Mouse (Mus musculus) regulatory T cell (primary cell): Measurements from ENCODE around the gene Gpr39.

Source experiments
- in situ Hi-C: fragments of 300-600 bp; cut with MboI, MseI; formaldehyde crosslinking; loops from one replicate; pipeline ENCODE4 v1.15.1; 2025; ENCODE audit warnings: high pct_unique_total_duplicates

Gpr39 gene

GRCm38 (mm10) chr1:125694338-125694737, 17.5 kb downstream of the Gpr39 start:
- in situ Hi-C loops = no loop called here

- in situ Hi-C loops = no loop called here
These were observed 24.4 kb downstream of the Gpr39 start for GRCm38 (mm10) chr1:125701101-125701590.

DNA sequence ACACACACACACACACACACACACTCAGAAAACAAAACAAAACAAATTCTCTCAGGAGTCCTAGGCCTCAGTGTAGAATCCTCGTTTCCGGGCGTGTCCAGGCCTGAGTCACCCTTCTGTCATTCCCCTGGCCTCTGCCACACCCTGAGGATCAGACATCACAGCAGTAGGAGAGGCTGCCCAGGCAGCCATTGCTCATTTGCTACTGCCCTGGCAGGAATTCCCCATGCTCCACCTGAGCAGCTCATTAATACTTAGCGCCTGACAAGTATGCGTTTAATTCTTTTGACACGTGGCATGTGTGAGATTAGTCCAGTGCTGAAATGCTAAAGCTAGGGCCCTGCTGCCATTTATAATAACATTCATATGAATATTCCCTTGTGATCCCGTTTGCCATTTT, 25.0 kb downstream of the Gpr39 start:
- in situ Hi-C loops = no loop called here

- in situ Hi-C loops = no loop called here
These were observed 25.5 kb downstream of the Gpr39 start for GRCm38 (mm10) chr1:125702326-125702725.

DNA sequence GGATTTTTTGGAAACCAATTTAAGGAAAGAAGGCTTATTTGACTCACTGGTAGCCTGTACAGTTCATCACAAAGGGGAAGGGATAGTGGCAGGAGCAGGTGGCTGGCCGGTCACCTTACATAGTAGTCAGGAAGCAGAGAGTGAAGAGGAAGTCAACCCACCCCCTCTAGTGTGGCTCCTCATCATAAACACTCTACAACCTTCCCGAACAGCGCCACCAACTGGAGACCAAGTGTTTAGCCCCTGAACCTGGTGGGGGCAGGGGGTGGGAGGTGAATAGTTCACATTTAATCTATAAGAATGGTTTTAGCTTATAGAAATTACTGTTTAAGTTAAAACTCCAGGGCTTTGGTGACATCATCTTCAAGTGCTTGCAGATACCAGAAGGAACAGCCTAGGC, 28.6 kb downstream of the Gpr39 start:
- in situ Hi-C loops = no loop called here

DNA sequence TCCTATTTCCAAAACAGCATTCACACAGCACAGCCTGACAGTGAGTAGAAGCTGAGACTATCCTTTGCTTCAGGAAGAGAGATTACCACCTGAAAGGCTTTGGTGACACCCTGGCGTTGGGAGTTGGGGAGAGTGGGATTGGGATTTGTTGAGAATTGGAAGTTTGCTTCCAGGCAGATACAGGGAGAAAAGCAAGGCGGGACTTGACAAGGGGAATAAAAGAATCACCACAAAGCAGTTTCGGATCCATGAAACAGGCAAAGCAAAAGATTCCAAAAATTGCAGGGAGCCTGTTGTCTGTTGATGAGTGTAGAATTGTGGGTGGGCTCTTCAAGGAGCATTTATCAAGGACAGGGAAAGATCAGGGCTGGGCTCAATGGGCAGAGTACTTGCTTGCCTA, 38.5 kb downstream of the Gpr39 start:
- in situ Hi-C loops = no loop called here

- in situ Hi-C loops = no loop called here
These were observed 39.4 kb downstream of the Gpr39 start for GRCm38 (mm10) chr1:125716241-125716640.

DNA sequence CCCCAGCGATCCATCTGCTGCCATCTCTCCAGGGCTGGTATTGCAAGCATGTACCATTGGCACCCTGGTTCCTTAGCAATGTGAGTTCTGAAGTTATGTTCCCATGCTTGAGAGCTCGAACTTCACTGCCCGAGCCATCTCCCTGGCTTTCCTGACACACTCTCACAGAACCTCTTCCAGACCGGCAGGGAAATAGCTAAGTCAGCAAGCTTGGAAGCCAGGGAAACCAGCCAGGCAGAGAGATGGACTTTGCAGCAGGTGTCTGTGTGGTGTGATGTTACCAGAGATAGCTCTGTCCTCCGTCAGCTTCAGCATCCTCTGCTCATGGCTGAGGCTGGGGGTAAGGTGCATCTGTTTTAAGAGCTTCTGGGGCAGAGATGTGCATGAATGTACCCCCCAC, 41.1 kb downstream of the Gpr39 start:
- in situ Hi-C loops = no loop called here

DNA sequence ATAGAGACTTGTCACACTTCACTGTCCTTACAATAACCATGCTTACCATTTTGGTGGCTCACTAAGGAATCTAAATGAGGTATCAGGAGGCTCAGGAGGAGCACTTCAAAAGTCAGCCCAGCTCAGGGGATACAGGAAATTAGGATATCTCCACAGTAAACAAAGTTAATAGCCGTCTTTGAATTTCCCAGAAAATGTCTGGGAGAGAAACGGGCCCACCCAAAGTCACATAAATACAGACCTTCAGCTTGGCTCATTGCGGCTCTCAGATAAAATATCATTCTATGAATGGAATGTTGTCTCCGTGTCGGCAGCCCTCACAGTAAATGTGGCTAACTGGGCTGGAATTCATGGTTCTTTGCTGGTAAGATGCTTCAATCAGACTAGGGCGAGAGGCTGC, 42.3 kb downstream of the Gpr39 start:
- in situ Hi-C loops = no loop called here

DNA sequence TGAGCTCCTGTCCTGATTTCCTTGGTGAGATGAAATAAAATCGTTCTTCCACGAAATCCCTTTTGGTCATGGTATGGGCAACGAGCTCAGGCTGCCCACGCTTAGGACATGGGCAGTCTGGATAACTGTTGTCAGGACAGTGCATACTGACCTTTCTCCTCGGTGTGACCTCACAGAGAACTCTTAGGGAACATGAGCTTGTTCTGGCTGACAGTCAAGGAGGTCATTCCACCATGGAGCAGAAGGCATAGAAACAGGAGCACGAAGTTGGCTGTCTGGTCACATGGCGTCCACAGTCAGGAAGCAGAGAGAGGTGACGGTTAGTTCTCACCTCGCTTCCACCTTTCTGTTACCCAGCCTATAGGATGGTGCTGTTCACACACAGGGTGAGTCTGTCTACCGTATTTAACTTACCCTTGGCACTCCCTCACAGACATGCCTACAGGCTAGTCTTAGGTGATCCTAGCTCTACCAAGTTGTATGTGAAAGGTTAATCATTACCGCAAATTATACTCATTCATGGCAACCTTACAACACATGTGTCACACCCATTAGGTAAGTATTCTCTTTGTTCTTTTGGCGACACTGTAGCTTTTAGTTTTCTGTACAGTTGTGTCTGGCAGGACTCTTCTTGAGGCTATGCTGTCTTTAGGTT, 44.4 kb downstream of the Gpr39 start:
- in situ Hi-C loops = no loop called here

GRCm38 (mm10) chr1:125724304-125724703, 47.5 kb downstream of the Gpr39 start:
- in situ Hi-C loops = no loop called here

DNA sequence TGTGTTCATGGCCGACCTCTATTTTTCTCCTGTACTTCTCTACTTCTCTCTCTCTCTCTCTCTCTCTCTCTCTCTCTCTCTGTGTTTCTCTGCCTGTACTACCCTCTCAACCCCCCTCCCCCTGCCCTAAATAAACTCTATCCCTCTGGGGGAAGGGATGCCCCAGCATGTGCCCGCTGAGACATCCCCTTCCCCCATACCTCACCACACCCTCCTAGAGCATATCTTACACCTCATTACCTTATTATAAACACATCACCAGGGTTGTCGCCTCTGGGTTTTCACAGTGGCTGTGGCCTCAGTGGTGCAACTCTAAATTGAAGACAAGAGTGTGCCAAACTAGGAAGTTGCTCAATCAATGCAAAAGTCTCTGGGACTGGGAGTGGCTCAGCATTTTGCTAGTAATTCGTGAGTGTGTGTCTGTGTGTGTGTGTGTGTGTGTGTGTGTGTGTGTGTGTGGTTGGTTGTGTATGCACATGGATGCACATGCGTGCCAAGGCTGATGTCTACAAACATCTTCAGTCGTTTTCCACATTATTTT, 52.3 kb downstream of the Gpr39 start:
- in situ Hi-C loops = no loop called here

DNA sequence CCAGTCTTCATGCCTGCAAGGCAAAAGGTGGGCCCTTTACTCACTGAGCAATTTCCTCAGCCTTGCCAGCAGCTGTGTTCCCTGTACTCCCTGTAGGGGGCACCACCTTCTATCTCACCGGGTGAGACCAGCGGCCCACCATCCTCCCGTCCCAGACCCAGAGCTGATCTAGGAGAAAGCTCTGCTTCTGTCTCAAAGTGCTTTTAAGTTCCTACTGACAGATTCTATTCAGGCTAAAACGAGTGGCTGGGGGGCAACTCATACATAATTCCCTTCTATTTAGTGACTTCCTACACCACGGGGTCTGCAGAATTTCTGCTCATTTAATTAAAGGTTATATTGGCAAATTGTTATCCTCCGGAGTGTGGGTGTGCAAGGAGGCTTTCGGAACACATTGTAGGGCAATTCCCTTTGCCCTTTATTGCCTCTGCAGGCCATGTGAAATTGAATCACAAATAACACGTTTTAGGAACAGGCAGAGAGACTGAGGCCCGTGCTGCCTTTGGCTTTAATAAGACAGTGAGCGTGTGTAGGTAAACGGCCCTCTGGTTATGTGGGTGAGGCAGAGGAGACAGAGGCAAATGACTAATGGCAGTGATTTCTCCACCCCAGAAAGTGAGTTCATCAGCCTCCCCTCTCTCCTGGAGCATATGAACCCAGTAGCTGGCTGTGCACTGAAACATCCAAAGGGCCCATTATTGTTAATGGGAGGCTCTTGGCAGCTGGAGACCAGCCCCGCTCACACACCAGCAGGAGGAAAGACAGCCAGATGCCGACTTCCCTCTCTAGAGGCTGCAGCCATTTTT, 53.1 kb downstream of the Gpr39 start:
- in situ Hi-C loops = no loop called here

DNA sequence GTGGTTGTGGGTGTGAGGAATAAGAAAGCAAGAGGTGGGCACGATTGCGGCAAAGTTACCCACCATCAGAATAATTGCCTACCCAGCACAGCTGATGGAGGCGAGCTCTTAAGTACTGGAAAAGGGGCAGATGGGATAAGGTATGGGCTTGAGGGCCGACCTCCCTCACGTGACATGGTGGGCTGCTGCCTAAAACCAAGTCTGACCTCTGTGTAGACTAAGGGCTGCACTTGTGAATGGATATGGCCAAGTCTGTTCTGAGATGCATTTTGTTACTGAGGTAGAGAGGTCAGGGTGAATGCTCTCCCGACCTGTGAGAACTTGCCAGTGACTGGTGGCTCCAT, 53.7 kb downstream of the Gpr39 start:
- in situ Hi-C loops = no loop called here

DNA sequence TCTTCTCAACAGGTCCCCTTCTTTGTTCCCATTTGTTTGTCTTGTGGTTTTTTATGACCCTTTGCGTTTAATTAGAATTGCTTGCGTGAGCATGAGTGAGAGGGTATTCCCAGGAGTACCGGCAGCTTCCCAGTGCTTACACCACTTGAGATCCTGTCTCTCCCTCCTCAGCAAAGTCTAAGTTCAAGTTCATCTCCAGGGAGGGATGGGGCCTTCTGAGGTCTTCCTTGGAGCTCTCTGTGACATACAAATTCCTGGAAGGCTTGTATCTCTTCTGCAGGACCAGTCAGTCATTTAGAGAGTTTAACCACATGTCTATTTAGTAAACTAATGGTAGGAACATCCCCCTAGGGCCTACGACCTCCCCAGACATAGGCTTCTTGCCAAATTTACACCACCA, 55.1 kb downstream of the Gpr39 start:
- in situ Hi-C loops = no loop called here

GRCm38 (mm10) chr1:125744766-125745165, 68.0 kb downstream of the Gpr39 start:
- in situ Hi-C loops = no loop called here

- in situ Hi-C loops = no loop called here
These were observed 78.7 kb downstream of the Gpr39 start for GRCm38 (mm10) chr1:125755335-125755996.

DNA sequence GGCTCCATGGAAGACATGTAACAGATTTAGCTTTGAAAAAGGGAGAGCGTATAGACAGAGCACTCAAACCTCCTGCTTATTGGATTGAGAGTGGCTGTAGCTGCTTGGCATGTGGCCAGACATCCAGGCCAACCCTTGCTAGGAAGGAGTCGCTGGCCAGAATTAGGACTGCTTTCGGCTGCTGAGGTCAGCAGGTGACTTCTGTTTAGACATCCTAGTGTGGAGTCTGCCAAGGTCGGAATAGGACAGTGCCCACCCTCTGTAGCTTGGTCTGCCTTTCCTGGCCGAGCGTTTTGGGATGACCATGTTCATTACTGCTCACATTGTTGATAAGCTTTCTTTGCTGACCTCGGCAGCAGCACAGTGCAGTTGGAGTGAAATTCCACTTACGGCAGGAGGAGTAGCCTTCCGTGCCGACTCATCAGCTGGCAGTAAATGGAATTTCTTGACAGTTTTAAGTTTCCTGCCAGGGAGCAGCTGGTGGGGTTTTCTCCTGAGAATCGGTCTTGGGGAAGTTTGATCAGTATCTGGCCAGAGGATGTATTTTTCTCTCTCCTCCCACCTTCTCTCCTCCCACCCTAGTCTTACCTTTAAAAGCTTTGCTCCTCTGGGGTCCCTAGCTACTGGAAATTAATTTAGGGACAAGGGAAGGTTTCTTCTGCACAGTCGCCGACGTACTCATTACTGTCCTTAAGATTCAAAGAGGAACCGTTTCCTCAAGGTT, 83.3 kb downstream of the Gpr39 start:
- in situ Hi-C loops = no loop called here

DNA sequence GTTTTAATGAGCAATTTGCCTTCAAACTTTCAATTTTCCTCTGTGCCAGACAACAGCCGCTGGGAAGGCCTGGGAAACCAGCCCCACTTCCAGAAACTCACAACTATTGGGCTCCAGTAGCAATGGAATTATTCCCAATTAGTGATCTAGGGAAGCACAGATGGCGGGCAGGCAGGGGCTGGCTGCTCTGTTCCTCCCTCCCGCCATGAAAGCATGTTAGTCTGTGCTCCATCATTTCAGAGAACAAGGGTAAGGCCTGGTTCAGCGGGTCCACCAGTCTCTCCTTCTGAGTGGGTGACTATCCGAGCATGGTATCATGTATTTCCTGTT, 83.9 kb downstream of the Gpr39 start:
- in situ Hi-C loops = no loop called here

DNA sequence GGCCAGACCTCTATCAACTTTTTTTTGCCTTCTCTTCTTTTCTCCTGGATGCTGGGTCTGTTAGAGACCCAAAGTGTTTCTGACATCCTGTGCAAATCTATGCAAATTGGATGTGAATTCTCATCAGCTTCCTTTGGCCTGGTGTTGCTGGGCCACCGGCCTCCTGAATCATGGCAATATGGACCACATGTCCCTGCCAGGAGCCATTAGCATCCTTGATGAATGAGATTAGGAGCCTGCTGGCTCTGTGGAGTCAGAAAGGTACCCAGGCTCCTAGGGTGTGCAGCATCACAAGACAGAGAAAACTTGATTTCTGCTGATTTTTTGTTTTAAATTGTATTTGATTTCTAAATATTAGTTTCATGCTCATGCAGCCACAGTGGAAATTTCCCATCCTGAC, 85.3 kb downstream of the Gpr39 start:
- in situ Hi-C loops = no loop called here

GRCm38 (mm10) chr1:125789804-125790203, 113.0 kb downstream of the Gpr39 start:
- in situ Hi-C loops = no loop called here

DNA sequence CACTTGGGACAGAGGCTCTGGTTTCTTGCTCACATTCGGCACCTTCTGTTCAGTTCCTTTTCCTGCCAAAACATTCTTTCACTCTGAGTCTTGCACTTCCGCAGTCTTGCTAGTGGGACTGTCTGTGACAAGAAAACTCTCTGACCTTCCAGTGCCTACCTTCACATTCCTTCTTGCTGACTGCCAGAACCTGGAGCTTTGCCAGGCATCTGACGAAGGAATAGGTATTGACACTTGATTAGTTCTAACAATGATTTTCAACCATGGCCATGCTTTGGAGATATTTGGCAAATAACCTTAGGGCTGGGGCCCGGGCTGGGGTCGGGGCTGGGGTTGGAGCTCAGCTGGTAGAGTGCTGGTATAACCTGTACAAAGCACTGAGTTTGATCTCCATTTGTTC, 123.7 kb downstream of the Gpr39 start:
- in situ Hi-C loops = no loop called here
